Mouse (Mus musculus) CH12.LX (cell line): ENCODE measurements around the gene Zfp106. TPM values are rescaled to one million over a fixed set of nuclear protein-coding genes. Genes with fewer than 3 reads are reported as not detected.

Experiments
- DNase-seq: peaks from one replicate; pipeline ENCODE4 v3.0.0-alpha.2; 2013; ENCODE audit errors: extremely low read depth
- H3K27ac ChIP-seq: 2 replicates; pipeline ENCODE4 v1.5.1; 2012; ENCODE audit warnings: low read depth, mild to moderate bottlenecking, control low read depth, moderate library complexity; ENCODE audit not compliant: insufficient read depth
- H3K27me3 ChIP-seq: replicated peaks from 2 replicates; pipeline ENCODE3; 2012; ENCODE audit warnings: inconsistent platforms
- H3K36me3 ChIP-seq, 2 experiments: replicated peaks in 1 of 2; 2 replicates each; pipeline versions ENCODE3 to v1.6.1; 2012; ENCODE audit warnings: inconsistent platforms in 1 of 2, low read length in 1 of 2, mild to moderate bottlenecking in 1 of 2, mixed read lengths in 1 of 2, moderate library complexity in 1 of 2; ENCODE audit not compliant: control insufficient read depth in 1 of 2, insufficient read depth in 1 of 2
- H3K4me1 ChIP-seq, 2 experiments: 2 replicates each; pipeline ENCODE4 v1.6.1; 2012; ENCODE audit warnings: inconsistent platforms in 1 of 2, moderate library complexity in 1 of 2; ENCODE audit not compliant: insufficient read depth in 2 of 2, control insufficient read depth in 1 of 2
- H3K4me2 ChIP-seq: 2 replicates; pipeline ENCODE4 v1.6.1; 2012; ENCODE audit warnings: low read depth, mild to moderate bottlenecking, control low read depth; ENCODE audit not compliant: poor library complexity, insufficient read depth, severe bottlenecking
- H3K4me3 ChIP-seq, 3 experiments: fragments of 150-350 bp in 1 of 3; sonication (generic) in 1 of 3; replicated peaks in 1 of 3; 2 replicates each; pipeline versions ENCODE3 to v1.5.1; 2011 to 2012; ENCODE audit warnings: low read depth in 2 of 3, low read length in 2 of 3, mild to moderate bottlenecking in 2 of 3, moderate library complexity in 2 of 3, control low read depth in 1 of 3, improper control_type of control experiment in 1 of 3, inconsistent platforms in 1 of 3, mixed read lengths in 1 of 3; ENCODE audit not compliant: poor library complexity in 1 of 3
- H3K79me2 ChIP-seq: replicated peaks from 2 replicates; pipeline ENCODE4 v1.6.1; 2012; ENCODE audit warnings: mild to moderate bottlenecking, moderate library complexity; ENCODE audit not compliant: control insufficient read depth, poor library complexity, insufficient read depth, severe bottlenecking; ENCODE audit errors: extremely low read depth
- H3K9ac ChIP-seq: 2 replicates; pipeline ENCODE4 v1.6.1; 2012; ENCODE audit warnings: low read depth, mild to moderate bottlenecking, control low read depth, moderate library complexity; ENCODE audit not compliant: insufficient read depth
- H3K9me3 ChIP-seq: replicated peaks from 2 replicates; pipeline ENCODE3; 2012; ENCODE audit warnings: low read length, inconsistent platforms, mixed read lengths
- CHD1 ChIP-seq: IDR thresholded peaks from 2 replicates; pipeline ENCODE4 v1.6.1; 2012; ENCODE audit warnings: low read depth, low read length, improper control_type of control experiment, inconsistent platforms
- HCFC1 ChIP-seq: IDR thresholded peaks from 2 replicates; pipeline ENCODE4 v1.6.1; 2012; ENCODE audit warnings: low read depth, mild to moderate bottlenecking, inconsistent platforms, low read length, improper control_type of control experiment
- IRF4 ChIP-seq: IDR thresholded peaks from 2 replicates; pipeline ENCODE4 v1.6.1; 2014; ENCODE audit warnings: low read depth, mild to moderate bottlenecking, inconsistent platforms, low read length, improper control_type of control experiment
- JUN ChIP-seq: IDR thresholded peaks from 2 replicates; pipeline ENCODE4 v1.6.1; 2011; ENCODE audit warnings: low read depth, mild to moderate bottlenecking, low read length, improper control_type of control experiment, moderate library complexity; ENCODE audit not compliant: insufficient read depth
- JUND ChIP-seq: conservative IDR thresholded peaks from 2 replicates; pipeline ENCODE4 v1.6.1; 2011; ENCODE audit warnings: low read depth, low read length, improper control_type of control experiment
- KAT2A ChIP-seq: IDR thresholded peaks from 2 replicates; pipeline ENCODE4 v1.6.1; 2012; ENCODE audit warnings: low read length, improper control_type of control experiment, inconsistent platforms; ENCODE audit not compliant: insufficient replicate concordance
- MAFK ChIP-seq: IDR thresholded peaks from 2 replicates; pipeline ENCODE4 v1.6.1; 2011; ENCODE audit warnings: low read length, improper control_type of control experiment; ENCODE audit not compliant: insufficient replicate concordance
- MAZ ChIP-seq: IDR thresholded peaks from 2 replicates; pipeline ENCODE4 v1.6.1; 2012; ENCODE audit warnings: low read depth, mild to moderate bottlenecking, inconsistent platforms, low read length, improper control_type of control experiment, moderate library complexity
- MEF2A ChIP-seq: IDR thresholded peaks from 2 replicates; pipeline ENCODE4 v1.6.1; 2014; ENCODE audit warnings: low read depth, mild to moderate bottlenecking, inconsistent platforms, low read length, improper control_type of control experiment, borderline replicate concordance
- NRF1 ChIP-seq: IDR thresholded peaks from 2 replicates; pipeline ENCODE4 v1.6.1; 2014; ENCODE audit warnings: low read depth, mild to moderate bottlenecking, inconsistent platforms, low read length, improper control_type of control experiment, moderate library complexity
- PAX5 ChIP-seq: IDR thresholded peaks from 2 replicates; pipeline ENCODE4 v1.6.1; 2012; ENCODE audit warnings: low read length, inconsistent platforms, mixed read lengths
- POLR2A ChIP-seq: IDR thresholded peaks from 2 replicates; pipeline ENCODE4 v1.6.1; 2011; ENCODE audit warnings: low read depth, mild to moderate bottlenecking, improper control_type of control experiment, low read length
- POLR2AphosphoS2 ChIP-seq: IDR thresholded peaks from 2 replicates; pipeline ENCODE4 v1.6.1; 2011; ENCODE audit warnings: low read depth, low read length, improper control_type of control experiment
- RAD21 ChIP-seq: IDR thresholded peaks from 2 replicates; pipeline ENCODE4 v1.6.1; 2011; ENCODE audit warnings: low read depth, mild to moderate bottlenecking, low read length, improper control_type of control experiment, moderate library complexity
- RCOR1 ChIP-seq: conservative IDR thresholded peaks from 2 replicates; pipeline ENCODE4 v1.6.1; 2012; ENCODE audit warnings: low read depth, mild to moderate bottlenecking, inconsistent platforms, low read length, improper control_type of control experiment
- SIN3A ChIP-seq: IDR thresholded peaks from 2 replicates; pipeline ENCODE4 v1.6.1; 2012; ENCODE audit warnings: low read length, improper control_type of control experiment, inconsistent platforms
- SMC3 ChIP-seq: IDR thresholded peaks from 2 replicates; pipeline ENCODE4 v1.6.1; 2011; ENCODE audit warnings: low read depth, low read length, improper control_type of control experiment
- TBP ChIP-seq: conservative IDR thresholded peaks from 2 replicates; pipeline ENCODE4 v1.6.1; 2011; ENCODE audit warnings: low read depth, low read length, improper control_type of control experiment
- UBTF ChIP-seq: IDR thresholded peaks from 2 replicates; pipeline ENCODE4 v1.6.1; 2012; ENCODE audit warnings: low read depth, mild to moderate bottlenecking, inconsistent platforms, low read length, improper control_type of control experiment, moderate library complexity
- USF2 ChIP-seq: conservative IDR thresholded peaks from 2 replicates; pipeline ENCODE4 v1.6.1; 2011; ENCODE audit warnings: low read depth, low read length, improper control_type of control experiment
- ZC3H11A ChIP-seq: IDR thresholded peaks from 2 replicates; pipeline ENCODE4 v1.6.1; 2012; ENCODE audit warnings: low read depth, mild to moderate bottlenecking, inconsistent platforms, low read length, improper control_type of control experiment
- ZKSCAN1 ChIP-seq: IDR thresholded peaks from 2 replicates; pipeline ENCODE4 v1.6.1; 2012; ENCODE audit warnings: low read depth, inconsistent platforms, low read length, improper control_type of control experiment, borderline replicate concordance
- ZMIZ1 ChIP-seq: IDR thresholded peaks from 2 replicates; pipeline ENCODE4 v1.6.1; 2012; ENCODE audit warnings: low read depth, mild to moderate bottlenecking, inconsistent platforms, low read length, improper control_type of control experiment
- dilution Hi-C: fragments of 300-500 bp; cut with MboI; formaldehyde crosslinking; loops from 2 replicates; pipeline ENCODE4 v1.14.3; 2020; ENCODE audit warnings: low sequenced_read_pairs; ENCODE audit not compliant: extremely low pct_unique_long_range_greater_than_20kb, extremely low pct_ligation_motif_present
- in situ Hi-C: fragments of 300-500 bp; cut with MboI; formaldehyde crosslinking; loops from 3 replicates; pipeline ENCODE4 v1.14.3; 2019; ENCODE audit warnings: low sequenced_read_pairs, low pct_ligation_motif_present, low pct_unique_long_range_greater_than_20kb, mixed read lengths
- polyA plus RNA-seq: library from polyadenylated mRNA; unstranded; fragments of >175 nt; gene quantifications from 2 replicates; pipeline ENCODE4 v1.2.1, GENCODE M21; 2012; ENCODE audit warnings: low read depth; ENCODE audit not compliant: insufficient read length
- total RNA-seq, 2 experiments: library from RNA; depleted of rRNA; stranded (reverse); fragments of 300-350 nt in 1 of 2; fragments of >200 nt in 1 of 2; gene quantifications; 2 replicates each; pipeline ENCODE4 v1.2.3; 2012 to 2014

Zfp106 gene
- total and polyA plus RNA-seq, 3 experiments: 93.8 to 183 (median 130) TPM

- Histone ChIP-seq H3K36me3 (peaks cover 0 to 10% of the 10 kb centered on the region in 2 experiments), H3K79me2 (no peaks in the 10 kb centered on the region), H3K27me3 (no peaks in the 10 kb centered on the region), H3K9me3 (no peaks in the 10 kb centered on the region), H3K27ac (no peak overlapping the region), H3K4me2 (no peak overlapping the region), H3K4me3 (no peak overlapping the region), H3K4me1 (peaks cover 6 to 21% of the 10 kb centered on the region in 2 experiments), H3K9ac (no peak overlapping the region)
- in situ Hi-C loops (loop anchor here (10.0 to 25.0 kb wide), 2 partner anchors 410 to 647 kb away; partner anchors contain the start of gene Tgm7), dilution Hi-C loops (no loop called here)
- DNase-seq: no peak
- TF ChIP-seq SMC3 (no peak), SIN3A (no peak), JUND (no peak)
Observed at GRCm38 (mm10) chr2:120464732-120465396, 98.8 kb downstream of the Zfp106 start.

- Histone ChIP-seq H3K27ac (no peak overlapping the region), H3K9me3 (no peaks in the 10 kb centered on the region), H3K27me3 (no peaks in the 10 kb centered on the region), H3K36me3 (peaks cover 0 to 12% of the 10 kb centered on the region in 2 experiments), H3K79me2 (no peaks in the 10 kb centered on the region), H3K4me1 (peaks cover 0 to 13% of the 10 kb centered on the region in 2 experiments; a peak in 1 of 4 replicates), H3K9ac (no peak overlapping the region), H3K4me2 (no peak overlapping the region), H3K4me3 (no peak overlapping the region)
- no peak for DNase-seq
- in situ Hi-C loops: loop anchor here (10.0 to 25.0 kb wide), 2 partner anchors 411 to 648 kb away; partner anchors contain the start of gene Tgm7
- dilution Hi-C loops: no loop called here
- no peak for TF ChIP-seq USF2
- TF ChIP-seq POLR2AphosphoS2: no peak
- no peak for TF ChIP-seq MAFK
- TF ChIP-seq RCOR1: no peak
- no peak for TF ChIP-seq IRF4
- TF ChIP-seq JUN: no peak
- no peak for TF ChIP-seq NRF1
- TF ChIP-seq CHD1: no peak
- no peak for TF ChIP-seq RAD21
- TF ChIP-seq TBP: no peak
- TF ChIP-seq HCFC1: no peak
- no peak for TF ChIP-seq MEF2A
- no peak for TF ChIP-seq POLR2A
- no peak for TF ChIP-seq KAT2A
- no peak for TF ChIP-seq MAZ
- TF ChIP-seq ZC3H11A: no peak
- no peak for TF ChIP-seq UBTF
- TF ChIP-seq ZKSCAN1: no peak
- TF ChIP-seq PAX5: no peak
- no peak for TF ChIP-seq ZMIZ1
Observed at GRCm38 (mm10) chr2:120464091-120464490, 99.6 kb downstream of the Zfp106 start.
